Mouse (Mus musculus) hindbrain, embryonic 11.5 days (tissue): Measurements from ENCODE around the gene Rbm10. TPM values are rescaled to one million over a fixed set of nuclear protein-coding genes. Genes with fewer than 3 reads are reported as not detected.

ENCODE experiments used
- ATAC-seq: fragments of 200-750 bp; cut with Nextera tagmentation; 2 replicates; pipeline ENCODE4 v1.8.0; 2017; ENCODE audit warnings: mild to moderate bottlenecking, moderate TSS enrichment, moderate library complexity; ENCODE audit not compliant: low FRiP score
- DNase-seq: peaks from one replicate; pipeline ENCODE4 v3.0.0-alpha.2; 2015; ENCODE audit warnings: low spot score
- H3K27ac ChIP-seq: fragments of 300-500 bp; sonication (generic); 2 replicates; pipeline ENCODE4 v1.5.1; 2014; ENCODE audit warnings: mild to moderate bottlenecking, low read depth, low read length
- H3K27me3 ChIP-seq: fragments of 300-500 bp; sonication (generic); 2 replicates; pipeline ENCODE4 v1.6.1; 2014; ENCODE audit warnings: mild to moderate bottlenecking, low read length, moderate library complexity, mixed read lengths; ENCODE audit not compliant: control insufficient read depth, insufficient read depth
- H3K36me3 ChIP-seq: fragments of 300-500 bp; sonication (generic); 2 replicates; pipeline ENCODE4 v1.6.1; 2014; ENCODE audit warnings: mild to moderate bottlenecking, low read length, moderate library complexity, mixed read lengths; ENCODE audit not compliant: control insufficient read depth, insufficient read depth
- H3K4me1 ChIP-seq: fragments of 300-500 bp; sonication (generic); replicated peaks from 2 replicates; pipeline ENCODE4 v1.6.1; 2014; ENCODE audit warnings: low read length, mixed read lengths; ENCODE audit not compliant: control insufficient read depth, insufficient read depth
- H3K4me2 ChIP-seq: fragments of 300-500 bp; sonication (generic); replicated peaks from 2 replicates; pipeline ENCODE4 v1.6.1; 2014; ENCODE audit warnings: mild to moderate bottlenecking, low read depth, low read length
- H3K4me3 ChIP-seq: fragments of 300-500 bp; sonication (generic); 2 replicates; pipeline ENCODE4 v1.5.1; 2014; ENCODE audit warnings: low read depth, low read length
- H3K9ac ChIP-seq: fragments of 300-500 bp; sonication (generic); 2 replicates; pipeline ENCODE4 v1.6.1; 2014; ENCODE audit warnings: low read depth, low read length
- H3K9me3 ChIP-seq: fragments of 300-500 bp; sonication (generic); 2 replicates; pipeline ENCODE4 v1.6.1; 2016; ENCODE audit warnings: low read length; ENCODE audit not compliant: control insufficient read depth
- WGBS: fragments of 180-500 bp; shearing (Covaris S2); extraction: QIAGEN DNeasy Blood & Tissue Kit; methylation state at CpG from one replicate; pipeline ENCODE4 v1.1.7; 2014; 5-methylcytosine and 5-hydroxymethylcytosine counted together
- polyA plus RNA-seq: library from polyadenylated mRNA; unstranded; fragments of >200 nt; fragmentation: Nextera tagmentation; extraction: Ambion mirVana; gene quantifications from 2 replicates; pipeline ENCODE4 v1.2.1, GENCODE M21; 2014

Gene Rbm10
- polyA plus RNA-seq, 1 experiment from 2014 or later = 55.7 TPM

- no peaks in the 10 kb centered on the region for H3K27me3 ChIP-seq
- H3K27ac ChIP-seq = no peak overlapping the region
- DNase-seq (no peak), ATAC-seq (no peak)
- H3K9ac ChIP-seq = no peak overlapping the region
- no peaks in the 10 kb centered on the region for H3K4me1 ChIP-seq
- H3K36me3 ChIP-seq = no peaks in the 10 kb centered on the region
- no peak overlapping the region for H3K4me3 ChIP-seq
- no peaks in the 10 kb centered on the region for H3K9me3 ChIP-seq
- no peak overlapping the region for H3K4me2 ChIP-seq
- WGBS = 94% methylated on average over 5 of the region's 5 CpGs
Measured at GRCm38 (mm10) chrX:20644780-20645179, 27.5 kb downstream of the Rbm10 start.

- no peaks in the 10 kb centered on the region for H3K36me3 ChIP-seq
- H3K27me3 ChIP-seq = no peaks in the 10 kb centered on the region
- H3K4me1 ChIP-seq = no peaks in the 10 kb centered on the region
- WGBS = 34% methylated on average over 5 of the region's 5 CpGs
- no peak overlapping the region for H3K27ac ChIP-seq
- H3K9ac ChIP-seq = no peak overlapping the region
- H3K4me3 ChIP-seq = no peak overlapping the region
- ATAC-seq (0 out of 2 replicates have a peak, but pooled peaks have one; percentile 5), DNase-seq (peak; percentile 1)
- H3K4me2 ChIP-seq = peak overlapping the region; percentile 28; the same call in 1 of the 2 replicates
- no peaks in the 10 kb centered on the region for H3K9me3 ChIP-seq
Measured at GRCm38 (mm10) chrX:20657593-20657992, 40.3 kb downstream of the Rbm10 start.

- H3K27ac ChIP-seq = no peak within 1 kb of the TSS
- H3K9ac ChIP-seq = no peak within 1 kb of the TSS
- peak within 1 kb of the TSS; percentile 60 for H3K4me2 ChIP-seq
- peak; percentile 82 for ATAC-seq
- H3K4me1 ChIP-seq = no peaks in the 10 kb centered on the region
- peak; percentile 86 for DNase-seq
- no peaks in the 10 kb centered on the region for H3K27me3 ChIP-seq
- WGBS = 15% methylated on average over 27 of the region's 27 CpGs
- H3K36me3 ChIP-seq = no peaks in the 10 kb centered on the region
- H3K4me3 ChIP-seq = peak within 1 kb of the TSS; percentile 42
- H3K9me3 ChIP-seq = no peaks in the 10 kb centered on the region
Measured at GRCm38 (mm10) chrX:20658026-20658652, 40.8 kb downstream of the Rbm10 start, which contains the start of gene Uba1. TSS of gene Uba1 (plus strand) at chrX:20658326.

GRCm38 (mm10) chrX:20658891-20659406 is 41.6 kb downstream of the Rbm10 start:
- H3K4me2 ChIP-seq = peak overlapping the region; percentile 60
- H3K27me3 ChIP-seq = no peaks in the 10 kb centered on the region
- peak overlapping the region; percentile 42 for H3K4me3 ChIP-seq
- DNase-seq = peak; percentile 7
- no peak overlapping the region for H3K9ac ChIP-seq
- ATAC-seq = 0 out of 2 replicates have a peak, but pooled peaks have one; percentile 3
- no peaks in the 10 kb centered on the region for H3K36me3 ChIP-seq
- no peaks in the 10 kb centered on the region for H3K4me1 ChIP-seq
- H3K27ac ChIP-seq = no peak overlapping the region
- WGBS = 12% methylated on average over 24 of the region's 24 CpGs
- no peaks in the 10 kb centered on the region for H3K9me3 ChIP-seq

- 15% methylated on average over 5 of the region's 5 CpGs for WGBS
- Histone ChIP-seq H3K4me2 (no peak overlapping the region), H3K27ac (peak overlapping the region; percentile 61), H3K9me3 (no peaks in the 10 kb centered on the region), H3K4me3 (no peak overlapping the region), H3K27me3 (no peaks in the 10 kb centered on the region), H3K4me1 (no peaks in the 10 kb centered on the region), H3K9ac (no peak overlapping the region), H3K36me3 (no peaks in the 10 kb centered on the region)
- ATAC-seq (peak; percentile 77), DNase-seq (no peak)
Measured at GRCm38 (mm10) chrX:20662317-20662715, 45.0 kb downstream of the Rbm10 start.

GRCm38 (mm10) chrX:20662716-20663443 is 45.6 kb downstream of the Rbm10 start:
- peak; percentile 87 for ATAC-seq
- H3K27me3 ChIP-seq = no peaks in the 10 kb centered on the region

GRCm38 (mm10) chrX:20663444-20663790 is 46.1 kb downstream of the Rbm10 start:
- Histone ChIP-seq H3K4me2 (peak overlapping the region; percentile 49), H3K36me3 (no peaks in the 10 kb centered on the region), H3K4me1 (no peaks in the 10 kb centered on the region), H3K4me3 (peak overlapping the region; percentile 60), H3K9ac (peak overlapping the region; percentile 73), H3K27me3 (no peaks in the 10 kb centered on the region), H3K9me3 (no peaks in the 10 kb centered on the region), H3K27ac (no peak overlapping the region)
- DNase-seq (no peak), ATAC-seq (0 out of 2 replicates have a peak, but pooled peaks have one; percentile 11)
- WGBS = 13% methylated on average over 9 of the region's 9 CpGs

More at GRCm38 (mm10) chrX:20662716-20663443, 45.6 kb downstream of the Rbm10 start:
- peak overlapping the region; percentile 78 for H3K27ac ChIP-seq
- peak overlapping the region; percentile 60 for H3K4me3 ChIP-seq
- no peaks in the 10 kb centered on the region for H3K4me1 ChIP-seq
- peak; percentile 86 for DNase-seq
- H3K9me3 ChIP-seq = no peaks in the 10 kb centered on the region
- H3K9ac ChIP-seq = peak overlapping the region; percentile 73
- no peaks in the 10 kb centered on the region for H3K36me3 ChIP-seq
- WGBS = 24% methylated on average over 21 of the region's 28 CpGs
- peak overlapping the region; percentile 49 for H3K4me2 ChIP-seq

GRCm38 (mm10) chrX:20687519-20688067 is 70.3 kb downstream of the Rbm10 start, which contains the start of gene Cdk16:
TSS of gene Cdk16 (plus strand) at chrX:20687954.
- WGBS = 24% methylated on average over 16 of the region's 16 CpGs
- no peaks in the 10 kb centered on the region for H3K4me1 ChIP-seq
- peak within 1 kb of the TSS; percentile 96 for H3K27ac ChIP-seq
- no peaks in the 10 kb centered on the region for H3K9me3 ChIP-seq
- peak within 1 kb of the TSS; percentile 53 for H3K4me2 ChIP-seq
- peak within 1 kb of the TSS; percentile 62 for H3K4me3 ChIP-seq
- no peaks in the 10 kb centered on the region for H3K27me3 ChIP-seq
- peak; percentile 81 for DNase-seq
- no peaks in the 10 kb centered on the region for H3K36me3 ChIP-seq
- peak within 1 kb of the TSS; percentile 77 for H3K9ac ChIP-seq
- peak; percentile 93 for ATAC-seq
